Mouse (Mus musculus) layer of hippocampus, adult 9-10 months (tissue): ENCODE measurements at regions not wholly inside any gene's neighbourhood (a gene's known extent, or its start where the extent isn't known, plus 50 kb on each side); places are given as distances from the start of the nearest gene placed in this dataset.

Source experiments
- DNase-seq: peaks from one replicate; pipeline ENCODE4 v3.0.0; 2022; ENCODE audit warnings: low spot score

DNA sequence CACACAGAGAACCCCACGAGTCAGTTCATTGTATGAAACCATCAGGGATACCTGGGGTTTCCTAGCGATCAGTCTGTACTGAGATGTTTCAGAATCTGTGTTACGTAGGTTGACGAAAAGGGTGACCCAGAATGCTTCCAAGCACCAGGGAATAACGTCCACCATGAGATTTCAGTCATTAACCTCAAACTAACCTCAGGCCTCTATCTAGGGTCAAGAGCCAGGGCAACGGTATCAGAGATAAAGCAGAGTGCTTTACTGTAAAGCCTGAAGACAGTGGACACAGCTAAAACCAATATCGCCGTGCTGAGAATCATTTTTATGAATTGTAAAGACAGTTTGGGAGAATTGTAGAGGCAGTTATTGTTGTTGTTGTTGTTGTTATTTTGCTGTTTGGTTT is 52.9 kb upstream of the Errfi1 start:
- DNase-seq = no peak

DNA sequence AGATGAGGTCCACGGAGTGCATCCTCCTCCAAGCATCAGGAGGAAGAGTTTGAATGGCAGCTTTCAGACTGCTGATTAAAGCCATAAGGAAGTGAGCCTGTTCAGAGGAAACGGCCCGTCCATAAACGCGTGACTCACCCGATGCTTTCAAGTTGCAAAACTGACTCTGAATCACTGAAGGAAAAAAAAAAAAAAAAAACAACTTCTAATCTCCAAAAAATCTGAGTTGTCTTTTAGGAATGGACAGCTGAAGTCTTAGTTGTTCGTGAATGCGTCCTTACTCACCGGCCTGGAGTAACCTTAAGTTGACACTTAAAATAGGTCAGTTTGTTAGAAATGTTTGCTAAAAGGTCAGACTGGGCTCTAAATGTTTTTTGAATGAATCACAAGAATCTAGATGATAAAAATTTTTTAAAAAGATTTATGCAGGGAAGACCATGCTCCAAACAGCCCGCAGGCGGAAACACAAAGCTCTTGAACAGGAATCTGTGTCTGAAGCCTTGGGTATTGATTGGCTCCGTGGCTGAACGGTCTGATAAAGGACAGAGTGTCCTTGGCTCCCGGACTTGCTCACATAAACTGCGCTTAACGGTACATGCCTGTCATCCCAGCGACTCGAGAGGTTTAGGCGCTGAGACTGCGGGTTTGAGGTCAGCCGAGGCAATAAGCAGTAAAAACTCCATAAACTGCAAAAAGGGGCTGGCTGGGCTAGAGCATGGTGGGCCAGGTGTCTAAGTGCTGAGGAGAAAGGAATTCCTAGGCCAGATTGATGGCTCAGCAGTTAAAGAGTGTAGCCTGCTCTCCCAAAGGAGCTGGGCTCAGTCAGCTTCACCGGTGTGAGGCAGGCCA is 53.9 kb upstream of the Errfi1 start:
- DNase-seq = no peak

DNA sequence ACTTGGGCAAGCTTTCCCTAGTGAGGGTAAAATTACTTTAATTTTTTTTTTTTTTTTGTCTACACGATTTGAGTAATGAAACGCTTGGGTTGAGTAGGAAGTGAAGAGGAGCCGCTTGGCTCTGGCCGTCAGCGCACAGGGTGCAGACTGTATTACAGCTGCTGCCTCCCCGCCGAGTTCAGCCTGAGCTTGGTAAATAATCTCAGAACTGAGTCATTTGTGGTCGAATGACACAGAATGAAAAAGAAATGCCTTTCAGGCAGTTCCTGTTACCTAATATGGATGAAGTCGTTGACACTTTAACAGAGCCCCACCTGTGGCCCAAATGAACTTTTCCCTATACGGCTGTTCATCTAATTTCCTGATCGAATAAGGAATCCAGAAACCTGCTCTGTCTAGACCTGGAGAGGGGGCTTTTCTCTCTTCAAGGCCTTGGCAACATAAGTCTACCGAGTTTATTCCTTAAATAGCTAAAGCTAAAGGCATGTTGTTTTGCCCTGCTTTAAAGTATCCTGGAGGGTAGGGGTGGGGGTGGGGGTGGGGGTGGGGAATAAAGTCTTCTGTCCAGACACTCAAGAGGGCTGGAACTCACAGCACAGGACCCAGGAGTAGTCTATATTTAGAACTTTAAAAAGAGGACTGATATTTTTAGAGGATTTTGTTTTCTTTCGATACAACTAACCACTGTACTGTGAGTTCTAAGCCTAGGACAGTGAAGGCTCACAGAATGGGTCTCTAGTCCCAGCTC is 54.8 kb upstream of the Errfi1 start:
- peak; percentile 20 for DNase-seq

DNA sequence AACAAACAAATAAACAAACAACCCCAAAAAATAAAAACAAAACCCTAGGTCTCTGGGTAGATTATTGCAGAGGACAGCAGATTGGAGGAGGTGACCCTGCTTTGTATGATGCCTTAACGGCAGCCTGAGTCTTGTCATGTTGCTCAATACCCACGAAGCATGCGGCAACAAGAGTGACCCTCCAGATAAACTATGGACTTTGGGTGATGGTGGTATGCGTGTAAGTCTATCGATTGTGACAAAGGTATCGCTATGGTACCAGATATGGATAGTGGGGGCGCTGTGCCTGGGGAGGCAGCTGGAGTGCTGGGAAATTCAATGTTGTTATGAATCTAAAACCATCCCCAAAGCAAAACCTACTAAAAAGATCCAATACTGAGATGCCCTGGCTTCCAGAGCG is 55.4 kb upstream of the Errfi1 start:
- no peak for DNase-seq

DNA sequence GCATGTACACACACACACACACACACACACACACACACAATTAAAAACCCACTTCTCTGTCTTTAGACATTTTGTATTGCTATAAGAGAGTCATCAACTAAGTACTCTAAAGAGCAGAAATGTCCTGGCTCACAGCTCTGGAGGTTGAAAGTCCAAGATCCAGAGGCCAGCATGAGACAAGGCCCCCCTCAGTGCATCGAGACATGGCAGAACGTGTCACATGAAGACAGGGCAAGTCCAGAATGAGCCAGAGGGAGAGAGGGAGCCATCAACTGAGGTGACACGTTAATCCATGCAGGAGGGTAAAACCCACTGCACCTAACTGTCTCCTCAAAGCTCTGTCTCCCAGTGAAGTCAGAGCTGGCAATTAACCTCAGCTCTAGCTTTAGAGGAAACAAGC is 56.7 kb upstream of the Errfi1 start:
- DNase-seq = no peak

DNA sequence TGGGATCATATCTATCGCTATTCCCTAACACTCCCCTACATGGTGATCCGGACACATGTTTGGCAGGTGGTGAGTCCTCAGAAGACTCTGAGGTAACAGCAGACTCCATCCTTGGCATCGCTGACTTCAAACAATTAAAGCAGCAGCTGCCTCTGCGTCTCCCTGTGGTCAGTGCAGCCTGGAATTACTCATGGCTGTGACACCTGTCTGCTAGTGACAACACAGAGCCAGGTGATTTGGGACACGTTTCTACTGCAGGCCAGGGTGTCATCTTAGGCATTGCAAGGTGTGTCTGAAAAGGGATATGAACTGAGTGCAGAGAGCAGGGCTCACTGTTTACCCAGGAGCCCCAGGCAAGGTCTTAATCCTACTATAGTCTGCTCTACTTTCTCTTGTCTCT is 58.8 kb upstream of the Errfi1 start:
- no peak for DNase-seq

DNA sequence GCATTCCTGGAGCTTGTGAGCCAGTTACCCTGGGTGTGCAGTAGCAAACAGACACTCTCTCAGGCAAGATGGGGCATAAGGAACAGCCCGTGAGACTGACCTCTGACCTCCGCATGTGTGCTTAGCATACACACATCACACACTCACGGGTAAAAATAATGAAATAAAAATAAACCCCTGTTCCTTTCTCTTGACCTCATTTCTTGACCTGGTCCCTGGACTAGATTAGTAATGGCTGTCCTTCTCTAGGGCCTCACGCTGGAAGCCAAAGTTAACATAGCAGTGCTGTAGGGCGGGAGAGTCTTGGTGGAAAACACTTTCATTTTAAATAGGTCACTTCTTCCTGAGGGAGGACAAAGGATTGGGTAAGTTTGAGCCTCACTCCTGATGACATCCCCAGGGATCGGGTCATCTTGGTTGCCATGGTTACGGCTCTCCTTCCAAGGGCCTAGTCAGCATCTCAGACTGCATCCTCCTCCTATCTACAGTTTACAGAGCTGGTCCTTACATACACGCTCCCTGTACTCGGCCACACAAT is 59.4 kb upstream of the Errfi1 start:
- no peak for DNase-seq

DNA sequence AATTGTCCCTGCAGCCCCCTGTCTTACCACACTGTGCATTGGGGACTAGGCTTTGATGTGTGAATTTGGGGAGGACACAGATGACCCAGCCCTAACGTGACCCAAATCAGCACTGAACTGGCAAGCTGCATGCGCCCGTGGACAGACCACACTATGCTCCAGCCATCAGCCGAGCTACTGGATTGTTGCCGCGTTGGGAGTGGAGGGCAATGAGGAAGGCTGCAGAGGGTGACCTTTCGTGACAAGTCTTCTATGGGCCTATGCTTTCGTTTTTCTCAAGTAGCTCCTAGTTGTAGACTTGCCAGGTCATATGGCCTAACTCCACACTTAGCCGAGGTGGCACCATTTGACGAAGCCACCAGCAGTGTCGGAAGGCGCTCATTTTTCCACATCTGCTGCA is 60.6 kb upstream of the Errfi1 start:
- no peak for DNase-seq

DNA sequence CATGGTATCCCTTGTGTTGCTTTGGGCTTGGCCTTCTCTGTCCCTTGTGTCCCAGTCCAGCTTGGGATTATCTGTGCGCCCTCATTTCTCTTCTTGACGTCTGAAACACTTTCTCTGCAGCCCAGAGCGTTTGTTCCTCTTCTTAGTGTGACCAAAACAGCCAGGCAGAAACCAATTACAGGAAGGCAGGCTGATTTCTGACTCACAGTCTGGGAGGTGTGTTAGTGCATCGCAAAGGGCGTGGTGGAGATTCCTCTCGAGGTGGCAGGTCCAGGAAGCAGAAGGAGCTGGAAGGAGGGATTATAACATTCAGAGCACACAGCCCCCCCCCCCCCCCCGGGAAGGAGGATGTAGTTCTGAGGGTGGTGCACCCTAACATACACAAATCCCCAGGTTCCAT is 64.6 kb upstream of the Errfi1 start:
- no peak for DNase-seq

DNA sequence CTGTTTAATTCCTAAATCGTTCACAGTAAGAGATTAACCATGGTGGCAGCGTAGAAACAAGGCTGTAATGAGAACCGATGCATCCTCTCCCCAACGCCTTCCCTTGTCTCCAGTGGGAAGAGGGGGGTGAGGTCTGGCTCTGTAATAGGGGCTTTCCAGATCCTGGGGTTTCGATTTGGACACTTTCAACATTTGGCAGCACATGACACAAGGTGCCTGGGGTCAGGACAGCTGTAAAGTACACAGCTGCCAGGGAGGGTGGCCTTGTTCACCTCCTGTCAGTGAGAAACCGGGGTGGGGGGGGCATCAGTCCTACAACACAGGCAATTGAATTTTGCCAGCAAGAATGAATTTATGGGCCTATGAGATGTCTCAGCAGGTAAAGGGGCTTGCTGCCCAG is 66.6 kb upstream of the Errfi1 start:
- DNase-seq = no peak

DNA sequence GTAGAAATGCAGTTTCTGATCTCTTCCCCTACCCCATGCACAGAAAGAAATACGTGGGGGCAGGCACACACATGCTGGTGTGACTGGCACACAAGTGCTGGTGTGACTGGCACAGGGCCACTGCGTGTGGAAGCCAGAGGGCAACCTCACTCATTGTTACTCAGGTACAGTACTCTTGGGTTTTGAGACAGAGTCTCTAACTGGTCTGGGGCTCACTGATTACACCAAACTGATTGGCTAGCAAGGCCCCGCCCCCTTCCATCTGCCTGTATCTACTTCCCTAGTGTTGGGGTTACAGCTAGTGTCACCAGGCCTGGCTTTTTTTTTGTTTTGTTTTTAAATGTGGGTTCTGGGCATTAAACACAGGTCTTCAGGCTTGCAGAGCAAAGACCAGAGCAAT is 67.1 kb upstream of the Errfi1 start:
- DNase-seq = no peak

DNA sequence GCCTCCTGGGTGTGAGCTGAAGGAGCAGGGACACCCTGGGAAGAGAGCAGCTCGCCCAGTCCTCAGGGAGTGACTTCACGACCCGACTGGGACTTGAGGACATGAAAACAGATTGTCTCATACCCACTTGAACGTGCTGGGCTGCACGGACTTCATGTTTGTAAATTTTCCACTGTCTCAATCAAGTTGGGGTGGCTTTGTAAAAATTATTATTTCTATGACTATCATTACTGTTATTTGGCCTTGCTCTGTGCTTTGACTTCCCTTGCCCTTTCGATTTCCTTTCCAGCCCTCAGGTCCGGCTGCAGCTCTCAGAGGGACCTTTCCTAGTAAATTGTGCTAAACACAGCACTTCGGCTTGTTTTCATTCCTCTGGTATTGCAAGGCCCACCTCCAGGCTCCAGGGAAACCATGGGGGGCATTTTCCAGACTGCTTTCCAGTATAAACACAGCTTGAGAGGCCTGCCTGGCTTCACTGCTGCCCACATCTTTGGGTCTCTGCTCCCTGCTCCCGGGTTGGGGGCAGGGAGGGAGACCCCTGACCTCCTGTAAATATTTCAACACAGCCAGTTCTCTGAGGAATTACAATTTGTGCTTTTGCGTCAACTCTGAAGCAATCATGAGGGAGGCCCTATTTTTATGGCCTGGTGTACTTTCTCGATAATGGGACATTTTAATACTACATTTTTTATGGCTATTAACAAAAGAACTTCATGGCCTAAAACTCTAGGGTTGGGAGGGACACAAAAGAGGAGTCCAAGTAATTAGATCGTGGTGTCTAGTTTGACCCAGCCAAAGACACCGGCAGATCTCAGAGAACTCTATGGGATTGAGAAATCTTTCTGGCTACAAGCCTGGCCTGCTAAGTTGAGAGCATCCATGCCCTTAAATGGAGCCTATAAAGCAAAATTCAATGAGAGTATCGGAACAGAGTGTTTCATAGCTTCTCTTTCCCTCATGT is 68.9 kb upstream of the Errfi1 start:
- no peak for DNase-seq

DNA sequence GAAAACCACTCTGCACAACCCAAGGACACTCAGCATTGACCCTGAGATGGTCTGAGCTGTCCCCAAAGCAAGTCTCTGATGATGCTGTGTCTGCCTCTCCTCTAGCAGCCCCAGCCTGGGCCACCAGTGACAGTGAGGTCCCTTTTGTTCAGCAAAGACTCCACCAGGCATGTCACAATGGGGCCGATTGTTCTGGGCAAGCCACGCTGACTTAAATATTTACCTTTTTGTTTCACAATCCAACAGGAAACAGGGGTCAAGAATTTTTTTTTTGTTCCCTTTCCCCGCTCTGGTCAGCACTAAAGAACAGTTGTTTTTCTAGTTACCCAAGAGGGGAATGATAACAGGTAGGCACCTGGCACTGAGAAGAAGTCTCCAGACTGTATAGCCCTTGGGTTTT is 72.4 kb upstream of the Errfi1 start:
- DNase-seq = no peak

DNA sequence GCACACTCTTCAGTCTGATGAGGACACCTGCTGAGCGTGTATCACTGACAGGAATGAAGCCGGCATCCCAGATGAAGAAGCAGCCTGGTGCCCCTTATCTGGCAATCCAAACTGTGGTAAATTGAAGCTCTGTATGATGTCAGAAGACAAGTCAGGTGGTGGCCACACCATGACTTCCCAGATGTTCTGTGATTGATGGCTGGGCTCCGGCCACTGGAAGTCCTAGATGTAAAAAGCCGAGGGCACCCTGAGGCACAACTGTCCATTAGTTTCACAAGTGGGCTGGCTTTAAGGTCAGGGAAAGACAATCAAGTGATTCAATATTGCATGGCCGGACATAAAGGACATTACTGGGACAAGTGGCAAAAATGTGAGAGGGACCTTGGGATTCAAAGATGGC is 74.4 kb upstream of the Errfi1 start:
- no peak for DNase-seq

DNA sequence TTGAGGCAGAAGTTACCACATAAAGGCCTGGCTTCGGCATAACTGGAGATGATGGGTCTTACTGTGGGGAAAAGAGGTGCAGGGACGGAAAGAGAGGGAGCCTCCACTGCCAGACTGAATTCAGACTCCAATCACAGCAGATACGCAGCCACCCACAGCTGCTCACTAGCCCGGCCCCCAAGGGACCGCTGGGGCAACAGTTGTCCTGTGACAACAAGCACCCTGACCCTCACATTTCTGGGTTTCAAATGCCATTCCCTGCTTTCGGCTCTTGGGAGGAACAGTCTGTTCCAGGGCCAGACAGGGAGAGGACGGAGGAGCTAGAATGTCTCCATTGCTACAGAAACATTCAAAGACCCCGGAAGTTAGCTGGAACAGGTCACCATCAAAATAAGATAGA is 75.0 kb upstream of the Errfi1 start:
- DNase-seq = no peak

DNA sequence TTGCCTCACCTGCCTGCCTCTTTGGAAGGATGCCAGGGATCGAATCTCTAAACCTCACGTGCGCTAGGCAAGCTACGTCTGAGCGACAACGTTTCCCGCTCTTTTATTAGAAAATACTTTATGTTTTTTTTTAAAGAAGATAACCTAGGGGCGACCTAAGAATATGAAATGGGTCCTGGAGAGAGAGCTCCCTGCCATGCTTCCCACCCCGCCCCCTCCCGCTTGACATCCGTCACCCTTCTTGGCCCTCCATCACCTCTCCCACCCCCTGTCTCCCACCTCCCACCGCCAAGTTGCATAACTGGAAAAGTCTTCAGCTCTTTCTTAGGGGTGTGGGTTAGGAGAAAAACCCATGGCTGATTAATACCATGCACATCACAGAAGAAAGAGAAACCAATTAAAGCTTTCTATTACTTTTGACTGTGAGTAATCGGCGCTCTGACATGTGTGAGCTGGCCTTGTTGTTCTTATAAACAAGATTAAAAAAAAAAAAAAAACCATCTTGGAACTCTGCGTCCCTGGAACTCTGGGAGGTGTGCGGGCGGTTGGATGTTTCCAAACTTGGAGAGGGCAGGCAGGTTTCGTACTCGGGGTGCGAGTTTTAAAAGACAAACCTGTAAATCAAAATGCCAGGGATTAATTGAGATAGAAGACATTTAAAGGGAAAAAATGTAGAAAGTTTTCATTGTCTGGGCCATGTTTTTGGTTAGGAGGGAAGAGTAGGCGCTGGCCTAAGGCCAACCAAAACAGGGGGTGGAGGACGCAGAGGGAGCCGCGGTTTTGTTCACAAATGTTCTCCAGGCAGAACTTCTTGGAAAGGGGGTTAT is 77.8 kb upstream of the Errfi1 start:
- DNase-seq = no peak

DNA sequence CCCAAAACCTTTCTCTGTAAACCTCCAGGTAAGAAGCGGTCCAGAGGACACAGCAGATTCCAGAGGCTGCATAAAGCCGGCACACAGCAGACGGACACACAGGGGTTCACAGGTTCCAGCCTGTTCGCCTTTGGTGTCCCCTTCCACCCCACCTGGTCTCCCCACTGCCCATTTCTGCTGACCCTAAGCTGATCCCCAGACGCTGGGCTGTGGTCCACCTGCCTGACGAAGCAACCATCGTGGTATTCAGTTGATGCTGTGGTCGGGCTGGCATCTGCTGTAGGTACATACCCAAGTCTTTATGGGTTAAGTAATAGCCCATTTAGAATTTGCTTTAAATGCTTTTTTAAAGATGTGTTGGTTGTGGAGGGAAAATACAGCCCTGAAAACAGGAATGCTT is 78.4 kb upstream of the Errfi1 start:
- no peak for DNase-seq

DNA sequence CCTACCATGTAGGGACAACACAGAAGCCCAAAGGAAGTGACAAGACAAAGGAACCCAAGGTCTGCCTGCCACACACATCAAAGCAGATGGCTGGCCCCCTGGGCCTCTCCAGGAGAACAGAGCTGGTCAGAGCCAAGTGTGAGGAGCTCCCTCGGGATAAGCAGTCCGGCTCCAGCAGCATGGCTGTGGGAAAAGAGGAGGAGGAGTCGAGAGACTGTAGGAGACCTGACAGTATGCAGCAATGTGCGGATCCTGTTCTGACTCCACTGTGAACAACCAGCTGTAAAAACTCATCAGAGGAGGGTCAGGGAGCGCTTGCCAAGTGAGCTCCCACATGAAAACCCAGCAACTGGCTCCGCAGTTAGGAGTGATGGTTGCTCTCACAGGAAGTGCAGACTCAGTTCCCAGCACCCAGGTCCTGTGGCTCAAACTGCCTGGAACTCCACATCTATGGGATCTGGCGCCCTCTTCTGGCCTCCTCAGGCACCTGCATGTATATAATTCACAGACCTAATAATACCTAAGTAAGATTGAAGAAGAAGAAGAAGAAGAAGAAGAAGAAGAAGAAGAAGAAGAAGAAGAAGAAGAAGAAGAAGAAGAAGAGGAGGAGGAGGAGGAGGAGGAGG is 79.3 kb upstream of the Errfi1 start:
- DNase-seq = no peak

DNA sequence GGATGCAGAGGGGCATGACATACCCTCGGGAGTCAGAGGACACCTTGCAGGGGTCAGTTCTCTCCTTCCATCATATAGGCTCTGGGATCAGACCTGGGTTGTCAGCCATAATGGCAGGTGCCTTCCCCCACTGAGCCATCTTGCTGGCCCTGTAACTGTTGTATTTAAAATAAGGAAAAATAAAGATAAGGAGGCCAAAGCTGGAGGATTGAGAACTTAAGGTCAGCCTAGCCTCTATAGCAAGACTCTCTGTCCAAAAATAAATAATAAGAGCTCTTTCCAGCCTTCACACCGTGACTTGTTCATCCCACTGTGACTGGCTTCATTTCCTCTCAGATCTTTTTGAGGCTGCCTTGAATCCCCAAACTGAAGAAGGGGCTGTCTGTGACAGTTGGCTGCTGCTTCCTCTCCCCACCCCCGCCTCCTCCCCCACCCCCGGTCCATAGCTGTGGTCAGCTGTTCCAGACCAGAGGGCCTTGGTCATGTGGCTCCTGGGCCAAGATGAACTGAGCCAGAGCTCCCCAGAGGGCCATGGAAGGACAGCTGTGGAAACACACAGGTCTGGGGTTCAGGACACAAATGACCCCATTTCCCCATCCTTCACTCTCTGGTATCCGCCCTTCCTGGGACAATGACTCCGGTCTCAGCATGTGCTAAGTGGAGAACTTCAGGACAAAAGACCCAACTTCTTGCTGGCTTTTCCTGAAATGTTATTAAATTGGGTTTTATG is 81.6 kb upstream of the Errfi1 start:
- no peak for DNase-seq

DNA sequence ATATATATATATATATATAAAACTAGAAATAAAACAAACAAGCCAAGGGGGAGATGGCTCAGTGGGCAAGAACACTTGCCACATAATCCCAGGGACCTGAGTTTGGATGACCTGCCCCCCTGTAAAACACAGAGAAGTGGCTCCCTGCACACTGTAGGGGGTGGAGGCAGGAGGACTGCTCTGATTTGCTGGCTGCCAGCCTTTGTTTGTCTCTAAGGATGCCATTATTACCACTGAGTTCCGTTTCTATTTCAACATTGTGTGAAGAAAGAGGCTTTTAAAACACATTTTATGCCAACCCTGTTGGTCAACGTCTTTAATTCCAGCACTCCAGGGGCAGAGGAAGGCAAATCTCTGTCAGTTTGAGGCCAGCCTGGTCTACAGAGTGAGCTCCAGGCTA is 82.2 kb upstream of the Errfi1 start:
- DNase-seq = no peak
